Mouse (Mus musculus): Measurements from ENCODE around the gene Rab21. TPM values are rescaled to one million over a fixed set of nuclear protein-coding genes. Genes with fewer than 3 reads are reported as not detected.

Gene Rab21
- polyA plus RNA-seq, 1 experiment = 30.9 TPM

- TF ChIP-seq GATA1 (IDR thresholded peaks at IDR 0.05; ENCODE audit: low read length) = no peak
These were observed 53.1 kb downstream of the Rab21 start for GRCm38 (mm10) chr10:115262261-115262660.

GRCm38 (mm10) chr10:115261428-115261827, 54.0 kb downstream of the Rab21 start:
- TF ChIP-seq GATA1 (IDR thresholded peaks at IDR 0.05; ENCODE audit: low read length) = no peak

DNA sequence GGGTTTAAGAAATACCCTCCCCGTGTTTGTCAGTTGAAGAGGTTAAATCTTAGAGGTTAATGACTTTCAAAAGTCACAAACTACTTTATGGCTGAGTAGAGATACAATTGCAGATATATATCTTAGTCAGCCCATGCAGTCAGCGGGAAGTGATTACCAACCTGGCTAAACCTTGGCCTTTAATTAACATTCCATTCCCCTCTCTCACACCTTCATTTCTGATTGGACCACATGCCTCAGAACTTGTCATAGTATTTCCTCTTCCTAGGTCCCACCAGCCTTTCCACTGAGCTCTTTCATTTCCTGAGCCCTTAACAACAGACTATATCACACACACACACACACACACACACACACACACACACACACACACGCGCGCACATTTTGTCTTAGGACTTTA, 59.2 kb downstream of the Rab21 start:
- TF ChIP-seq GATA1 (IDR thresholded peaks at IDR 0.05; ENCODE audit: low read length) = no peak

DNA sequence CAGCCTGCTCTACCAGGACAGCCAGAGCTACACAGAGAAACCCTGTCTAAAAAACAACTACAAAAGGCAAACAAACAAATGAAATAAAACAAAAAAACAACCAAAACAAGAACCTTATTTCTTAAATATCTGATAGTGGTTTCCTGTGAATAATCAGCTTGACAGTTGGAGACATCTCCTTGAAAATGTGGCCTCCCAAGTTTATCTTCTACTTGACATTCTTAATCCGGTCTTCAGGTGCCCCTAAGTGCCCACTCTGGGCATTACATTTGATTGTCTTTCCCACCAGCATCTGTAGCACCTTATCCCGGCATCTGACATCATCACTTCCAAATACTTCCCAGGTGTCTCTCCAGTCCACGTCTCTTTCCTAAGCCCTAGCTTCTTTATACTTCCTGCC, 61.9 kb downstream of the Rab21 start:
- no peak for TF ChIP-seq GATA1 (IDR thresholded peaks at IDR 0.05; ENCODE audit: low read length)

DNA sequence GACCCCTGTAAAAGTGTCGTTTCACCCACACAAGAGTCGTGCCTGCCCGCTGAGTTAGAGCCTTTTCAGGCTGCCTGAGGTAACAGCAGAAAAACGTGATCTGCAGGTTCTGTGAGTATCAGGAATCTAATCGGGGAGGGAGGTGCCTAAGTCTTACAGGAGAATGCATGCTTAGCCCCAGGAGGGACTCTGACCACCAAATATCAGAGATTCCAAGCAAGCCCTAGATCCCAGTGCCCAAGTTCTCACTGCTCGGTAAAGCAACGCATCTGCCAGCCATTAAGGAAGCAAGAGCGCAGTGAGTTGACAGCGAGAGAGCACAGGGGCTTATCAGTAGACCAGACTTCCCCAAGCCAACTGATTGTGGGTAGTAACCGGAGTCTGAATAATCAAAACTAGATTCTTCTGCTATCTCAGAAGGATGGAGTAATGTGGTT, 63.1 kb downstream of the Rab21 start:
- TF ChIP-seq GATA1 (IDR thresholded peaks at IDR 0.05; ENCODE audit: low read length) = peak; percentile 89

- no peak for TF ChIP-seq GATA1 (IDR thresholded peaks at IDR 0.05; ENCODE audit: low read length)
These were observed 64.1 kb downstream of the Rab21 start, which contains the start of gene Tbc1d15 for GRCm38 (mm10) chr10:115251088-115251934. TSS of gene Tbc1d15 (minus strand) at chr10:115251467.

DNA sequence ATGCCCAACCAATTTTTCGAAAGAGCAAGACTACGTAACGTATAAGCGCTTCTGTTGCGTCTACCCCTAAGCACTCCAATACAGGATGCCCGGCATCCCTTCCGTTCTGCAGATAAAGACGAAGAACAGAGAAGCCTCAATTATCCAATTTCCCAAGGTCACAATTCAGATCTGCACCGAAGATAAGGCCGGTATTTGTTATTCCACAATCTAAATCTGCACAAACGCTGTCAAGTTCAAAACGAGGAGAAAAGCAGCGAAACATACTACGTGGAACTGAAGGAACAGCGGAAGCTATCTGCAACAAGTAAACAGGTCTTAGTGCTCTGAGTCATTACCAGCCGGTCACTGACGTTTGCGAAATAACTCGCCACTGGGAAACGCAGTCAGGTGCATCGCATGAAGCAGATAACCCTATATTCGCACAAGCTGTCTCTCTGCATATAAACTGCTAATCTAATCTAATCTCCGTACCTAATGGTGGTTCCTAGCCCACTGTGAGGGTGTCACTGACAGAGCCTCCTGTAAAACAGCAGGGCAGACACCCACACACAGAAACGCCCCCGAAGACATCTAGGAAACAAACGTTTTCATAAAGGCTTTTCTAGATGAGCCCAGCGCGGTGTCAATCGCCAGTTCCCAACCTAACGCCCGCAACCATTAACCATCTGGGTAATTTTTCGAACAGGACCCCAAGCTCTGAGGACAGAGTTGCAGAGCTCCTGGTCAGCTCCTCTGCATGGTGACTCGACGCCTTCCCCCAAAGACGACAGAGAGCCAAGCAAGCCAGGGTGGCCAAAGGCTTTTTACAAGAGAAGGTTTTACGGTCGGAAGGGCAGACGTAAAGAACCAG, 64.9 kb downstream of the Rab21 start:
- TF ChIP-seq GATA1 (IDR thresholded peaks at IDR 0.05; ENCODE audit: low read length) = no peak

- TF ChIP-seq GATA1 (IDR thresholded peaks at IDR 0.05; ENCODE audit: low read length) = no peak
These were observed 67.4 kb downstream of the Rab21 start for GRCm38 (mm10) chr10:115248041-115248440.

DNA sequence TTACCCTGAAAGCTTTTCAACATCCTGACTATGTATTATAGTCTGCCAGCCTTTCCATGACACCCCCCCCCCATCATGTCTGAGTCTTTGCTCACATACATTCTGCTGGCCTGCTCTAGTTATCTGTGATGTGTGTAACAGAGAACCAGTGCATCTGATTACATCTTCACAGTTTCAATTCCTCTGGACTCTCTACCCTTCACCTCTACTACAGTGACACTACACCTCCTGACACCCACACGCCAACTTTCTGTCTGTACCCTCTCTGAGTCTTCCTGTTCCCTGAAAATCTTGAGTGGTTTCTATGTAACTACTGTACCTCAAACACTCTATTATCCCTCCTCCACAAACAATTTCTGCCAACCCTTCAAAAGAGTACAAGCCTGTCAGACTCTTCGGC, 69.9 kb downstream of the Rab21 start:
- TF ChIP-seq GATA1 (IDR thresholded peaks at IDR 0.05; ENCODE audit: low read length) = no peak

- TF ChIP-seq GATA1 (IDR thresholded peaks at IDR 0.05; ENCODE audit: low read length) = no peak
These were observed 74.3 kb downstream of the Rab21 start for GRCm38 (mm10) chr10:115241082-115241595.

DNA sequence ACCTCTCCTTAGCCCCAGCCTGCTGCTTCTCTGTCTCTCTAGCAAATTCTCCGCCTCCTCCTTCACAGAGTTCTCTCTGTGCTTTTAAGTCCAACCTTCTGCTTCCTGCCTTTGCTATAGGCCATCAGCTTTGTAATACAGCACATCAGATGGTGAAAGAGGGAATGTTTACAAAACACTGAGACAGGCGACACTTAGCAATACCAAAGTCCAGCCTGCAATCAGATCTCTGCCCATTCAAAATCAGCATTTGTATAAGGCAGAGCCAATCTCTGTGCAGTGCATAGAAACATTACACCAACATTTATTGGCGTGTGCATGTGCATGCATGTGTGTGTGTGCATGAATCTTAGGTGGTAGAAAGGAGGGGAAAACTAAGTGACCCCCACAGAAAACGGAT, 77.5 kb downstream of the Rab21 start:
- TF ChIP-seq GATA1 (IDR thresholded peaks at IDR 0.05; ENCODE audit: low read length) = no peak

Other genes with a start within 250 kb of the Rab21 start
- not detected in 2 replicates for gene Tph2, start 130.6 kb downstream of the Rab21 start, polyA plus RNA-seq (2012)
- gene Tbc1d15, start 64.1 kb downstream of the Rab21 start, polyA plus RNA-seq (2012) = 1.4 and 1.8 TPM in 2 replicates
- 3.0 and 3.7 TPM in 2 replicates for gene Tmem19, start 46.9 kb upstream of the Rab21 start, polyA plus RNA-seq (2012)
- gene Thap2, start 68.8 kb upstream of the Rab21 start, polyA plus RNA-seq (2012) = 8.1 and 10.1 TPM in 2 replicates
- 7.2 and 9.7 TPM in 2 replicates for gene Zfc3h1, start 69.4 kb upstream of the Rab21 start, polyA plus RNA-seq (2012)